Mouse (Mus musculus): Measurements from ENCODE around the gene Mtmr10.

Gene Mtmr10

DNA sequence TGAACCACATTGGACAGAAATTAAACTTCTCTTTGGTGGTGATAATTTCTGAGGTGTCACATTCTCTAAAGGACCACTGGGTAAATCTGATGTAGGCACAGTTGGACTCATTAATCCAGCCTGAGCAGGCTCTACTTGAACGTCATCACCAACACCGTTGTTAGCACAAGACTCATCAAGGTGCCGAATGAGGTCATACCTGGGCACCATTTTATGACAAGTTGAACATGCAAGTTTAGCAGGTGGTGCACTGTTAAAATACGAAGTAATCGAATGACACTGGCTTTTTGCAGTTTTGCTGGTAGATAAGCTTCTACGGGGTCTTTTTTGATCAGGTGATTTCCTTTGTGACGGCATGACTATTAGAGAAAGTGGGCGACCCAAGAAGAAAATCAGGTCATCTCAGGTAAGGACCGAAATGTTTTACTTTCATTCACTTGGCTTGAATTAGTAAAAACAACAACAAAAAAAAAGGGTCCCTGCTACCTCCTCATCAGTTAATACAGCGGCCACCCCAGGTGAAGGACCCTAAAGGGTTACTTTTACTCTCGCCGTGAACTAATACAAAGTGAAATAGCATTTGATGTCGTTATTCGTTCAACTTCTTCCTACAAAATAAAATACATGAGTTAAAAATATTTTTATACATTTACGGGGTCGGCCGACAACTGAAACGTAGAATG lies 85.8 kb downstream of the Mtmr10 start:
- no peak for DNase-seq

- peak; percentile 85 for DNase-seq
Observed at GRCm38 (mm10) chr7:64373830-64374562, 86.5 kb downstream of the Mtmr10 start, which contains the start of gene Fan1. Gene Fan1 (minus strand): TSS chr7:64374095.
